In genomic region chr6:94999002-94999401, GRCm38 (mm10) we compare ENCODE assay signal across 12 mouse cellular contexts.
A peak's percentile ranks its signal among the peaks of the same experiment; 100 is the strongest.
DNase-seq lines count a peak whose midpoint lies in the region; ATAC-seq and TF ChIP-seq lines count a peak whose summit lies in the region.
"Had no signal": no experiment of that assay in that cellular context is flagged by ENCODE, and none has a peak within 500 bp of the region (broad histone marks: within the 10 kb centered on the region; RNA-seq: fewer than 3 reads in every experiment).

No protein-coding gene starts in this region.

- TF ChIP-seq CTCF in brain, embryonic 14.5 days (IDR thresholded peaks at IDR 0.05; ENCODE audit: borderline replicate concordance, extremely low read depth, insufficient read depth, insufficient read length) = no peak
- no peak for TF ChIP-seq CTCF in lung, postnatal 0 days (IDR thresholded peaks at IDR 0.05)
- no peak for TF ChIP-seq CTCF in forebrain, postnatal 0 days (IDR thresholded peaks at IDR 0.05; ENCODE audit: low read depth)

- no peak overlapping the region for H3K9ac ChIP-seq in lung, postnatal 0 days (replicated peaks; ENCODE audit: low read depth)
- H3K9ac ChIP-seq in forebrain, postnatal 0 days = no peak overlapping the region
- H3K9ac ChIP-seq: heart, embryonic 13.5 days; lung, embryonic 15.5 days had no signal

- no peaks in the 10 kb centered on the region for H3K4me1 ChIP-seq in lung, postnatal 0 days (ENCODE audit: insufficient read depth, low read depth, low read length)
- H3K4me1 ChIP-seq in forebrain, postnatal 0 days (ENCODE audit: insufficient read depth) = no peaks in the 10 kb centered on the region
- H3K4me1 ChIP-seq: heart, embryonic 13.5 days; lung, embryonic 15.5 days had no signal

- ATAC-seq in lung, postnatal 0 days = no peak; the same call in 1 of the 2 replicates
- ATAC-seq in forebrain, postnatal 0 days = no peak
- ATAC-seq: midbrain, embryonic 16.5 days had no signal

- no peak overlapping the region for H3K4me3 ChIP-seq in lung, postnatal 0 days (ENCODE audit: low read depth, low read length)
- no peak overlapping the region for H3K4me3 ChIP-seq in forebrain, postnatal 0 days (ENCODE audit: low read depth, low read length)
- H3K4me3 ChIP-seq: heart, embryonic 13.5 days; lung, embryonic 15.5 days had no signal

- no peak for TF ChIP-seq EP300 in lung, postnatal 0 days (IDR thresholded peaks at IDR 0.05)

- no peak overlapping the region for H3K4me2 ChIP-seq in lung, postnatal 0 days (replicated peaks; ENCODE audit: low read depth, low read length)
- H3K4me2 ChIP-seq in forebrain, postnatal 0 days (ENCODE audit: low read depth) = no peak overlapping the region
- H3K4me2 ChIP-seq: heart, embryonic 13.5 days; lung, embryonic 15.5 days had no signal

- no peaks in the 10 kb centered on the region for H3K9me3 ChIP-seq in lung, postnatal 0 days (ENCODE audit: low read length)
- no peaks in the 10 kb centered on the region for H3K9me3 ChIP-seq in forebrain, postnatal 0 days (ENCODE audit: low read length)
- H3K9me3 ChIP-seq: heart, embryonic 13.5 days; lung, embryonic 15.5 days had no signal

- intact Hi-C loops in heart, postnatal 25 days (cut with DNase I) = no loop called here

- H3K36me3 ChIP-seq in lung, postnatal 0 days (ENCODE audit: insufficient read depth, low read length) = no peaks in the 10 kb centered on the region
- H3K36me3 ChIP-seq in forebrain, postnatal 0 days (ENCODE audit: insufficient read depth) = no peaks in the 10 kb centered on the region
- H3K36me3 ChIP-seq: heart, embryonic 13.5 days; lung, embryonic 15.5 days had no signal

- no peak for TF ChIP-seq POLR2A in brain, embryonic 14.5 days (IDR thresholded peaks at IDR 0.05; ENCODE audit: borderline replicate concordance, extremely low read depth, insufficient read depth, insufficient read length, poor library complexity, severe bottlenecking)

- 52% methylated on average over 6 of the region's 6 CpGs for WGBS in lung, postnatal 0 days
- WGBS in forebrain, postnatal 0 days = 51% methylated on average over 6 of the region's 6 CpGs

- H3K27ac ChIP-seq in lung, postnatal 0 days (ENCODE audit: low read length) = no peak overlapping the region
- no peak overlapping the region for H3K27ac ChIP-seq in forebrain, postnatal 0 days (ENCODE audit: low read depth, low read length)
- H3K27ac ChIP-seq: heart, embryonic 13.5 days; lung, embryonic 15.5 days had no signal

- no peaks in the 10 kb centered on the region for H3K27me3 ChIP-seq in lung, postnatal 0 days (replicated peaks; ENCODE audit: insufficient read depth, low read length)
- H3K27me3 ChIP-seq in forebrain, postnatal 0 days (ENCODE audit: insufficient read depth, low read length) = no peaks in the 10 kb centered on the region
- H3K27me3 ChIP-seq: heart, embryonic 13.5 days; lung, embryonic 15.5 days had no signal

- peak; percentile 80 for DNase-seq in heart, adult 11 months
- DNase-seq in heart, adult 8-10 months (ENCODE audit: low spot score) = no peak
- peak; percentile 89 for DNase-seq in Muller cell, postnatal 12 days (ENCODE audit: inconsistent ontology term)
- DNase-seq in brain, embryonic 14.5 days (ENCODE audit: low read depth) = peak; percentile 33
- DNase-seq in lung, postnatal 0 days (ENCODE audit: low spot score) = peak; percentile 33
- no peak for DNase-seq in layer of hippocampus, adult 9-10 months (ENCODE audit: low spot score)
- no peak for DNase-seq in forebrain, postnatal 0 days
- DNase-seq in heart, postnatal 25 days (ENCODE audit: low spot score) = no peak
- DNase-seq: cerebellum, adult 11 months had no signal

Comparison
In these comparisons a context has a peak if more than half of its experiments do, and no peak if none do; other contexts are left out.
1. DNase-seq: peak in heart, adult 11 months (single experiment), Muller cell, postnatal 12 days (single experiment), brain, embryonic 14.5 days (single experiment) and lung, postnatal 0 days (single experiment); none in heart, adult 8-10 months (single experiment), layer of hippocampus, adult 9-10 months (single experiment), forebrain, postnatal 0 days (single experiment) and heart, postnatal 25 days (single experiment).